ENCODE assay signal across 15 mouse cellular contexts in the genomic region with DNA sequence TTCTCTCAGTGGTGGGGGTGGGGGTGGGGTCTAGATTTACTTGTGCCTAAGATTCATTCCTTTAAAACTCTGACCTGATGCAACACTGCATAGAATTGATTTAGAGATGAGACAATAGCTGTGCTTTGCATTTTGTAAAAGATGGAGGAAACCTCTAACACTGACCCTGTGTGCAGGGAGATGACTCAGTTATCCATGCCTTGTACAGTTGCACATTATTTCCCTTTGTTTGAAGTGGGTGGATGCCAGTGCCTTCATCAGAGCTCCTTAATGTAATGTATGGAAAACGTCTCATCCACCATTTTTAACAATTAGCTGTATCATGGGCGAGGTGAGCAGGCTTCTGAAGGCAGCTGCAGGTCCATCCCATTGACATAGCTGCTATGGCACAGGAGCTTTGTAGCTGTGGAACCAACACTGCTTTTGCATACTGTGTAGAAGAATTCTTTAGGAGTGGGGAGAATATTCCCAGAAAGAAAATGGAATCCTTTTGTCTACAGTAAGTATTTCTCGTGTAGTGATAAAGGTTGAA. TPM values are rescaled to one million over a fixed set of nuclear protein-coding genes. Genes with fewer than 3 reads are reported as not detected.
DNase-seq lines count a peak whose midpoint lies in the region; ATAC-seq and TF ChIP-seq lines count a peak whose summit lies in the region.
"Had no signal": no experiment of that assay in that cellular context is flagged by ENCODE, and none has a peak within 500 bp of the region (broad histone marks: within the 10 kb centered on the region; RNA-seq: fewer than 3 reads in every experiment).

No protein-coding gene starts in this region.

- peak overlapping the region; percentile 76 for H3K27ac ChIP-seq in left cerebral cortex, adult 2 months
- H3K27ac ChIP-seq in embryonic facial prominence, embryonic 13.5 days = no peak overlapping the region
- peak overlapping the region; percentile 20 for H3K27ac ChIP-seq in hindbrain, embryonic 13.5 days
- H3K27ac ChIP-seq in midbrain, postnatal 0 days (ENCODE audit: low read depth, low read length) = peak overlapping the region; percentile 78
- H3K27ac ChIP-seq in kidney, adult 2 months (ENCODE audit: insufficient read depth, low read depth, low read length) = no peak overlapping the region

- peak overlapping the region; percentile 22 for H3K4me2 ChIP-seq in embryonic facial prominence, embryonic 13.5 days
- peak overlapping the region; percentile 36 for H3K4me2 ChIP-seq in hindbrain, embryonic 13.5 days
- H3K4me2 ChIP-seq in midbrain, postnatal 0 days (ENCODE audit: low read depth, low read length, poor library complexity, severe bottlenecking) = peak overlapping the region; percentile 56
- H3K4me2 ChIP-seq: heart, embryonic 11.5 days; liver, embryonic 11.5 days had no signal

- no peak for TF ChIP-seq CTCF in left cerebral cortex, adult 2 months (IDR thresholded peaks at IDR 0.05)
- no peak for TF ChIP-seq CTCF in midbrain, postnatal 0 days (IDR thresholded peaks at IDR 0.05)
- TF ChIP-seq CTCF in kidney, adult 2 months (conservative IDR thresholded peaks at IDR 0.05; ENCODE audit: insufficient read depth, insufficient read length, low read depth, low read length) = no peak

- ATAC-seq in embryonic facial prominence, embryonic 13.5 days (ENCODE audit: insufficient number of reproducible peaks, insufficient read depth, low FRiP score, low TSS enrichment, low read depth) = no peak
- no peak for ATAC-seq in hindbrain, embryonic 13.5 days (ENCODE audit: low FRiP score)
- ATAC-seq in midbrain, postnatal 0 days (ENCODE audit: low FRiP score) = 0 out of 2 replicates have a peak, but pooled peaks have one; percentile 18
- ATAC-seq: lung, postnatal 0 days had no signal

- no peaks in the 10 kb centered on the region for H3K9me3 ChIP-seq in embryonic facial prominence, embryonic 13.5 days
- H3K9me3 ChIP-seq in hindbrain, embryonic 13.5 days = no peaks in the 10 kb centered on the region
- no peaks in the 10 kb centered on the region for H3K9me3 ChIP-seq in midbrain, postnatal 0 days (ENCODE audit: low read length)

- H3K4me1 ChIP-seq in embryonic facial prominence, embryonic 13.5 days = peaks cover 51% of the 10 kb centered on the region
- H3K4me1 ChIP-seq in hindbrain, embryonic 13.5 days (replicated peaks) = peaks cover 33% of the 10 kb centered on the region
- peaks cover 12% of the 10 kb centered on the region for H3K4me1 ChIP-seq in midbrain, postnatal 0 days (ENCODE audit: insufficient read depth, low read length)
- H3K4me1 ChIP-seq in kidney, adult 2 months (ENCODE audit: control insufficient read depth, insufficient read depth, low read length) = no peaks in the 10 kb centered on the region

- TF ChIP-seq POLR2A in kidney, adult 2 months (IDR thresholded peaks at IDR 0.05; ENCODE audit: low read depth, low read length) = no peak

- WGBS in embryonic facial prominence, embryonic 13.5 days = 68% methylated on average over 3 of the region's 3 CpGs
- WGBS in hindbrain, embryonic 13.5 days = 65% methylated on average over 3 of the region's 3 CpGs
- WGBS in midbrain, postnatal 0 days = 48% methylated on average over 3 of the region's 3 CpGs
- 87% methylated on average over 3 of the region's 3 CpGs for WGBS in kidney, adult 2 months

- DNase-seq in left cerebral cortex, adult 2 months (ENCODE audit: extremely low spot score in 1 of 2, low spot score in 2 of 2) = no peak
- no peak for DNase-seq in left cerebral cortex, adult 18-20 months (ENCODE audit: low spot score in 2 of 2)
- peak; percentile 30 for DNase-seq in midbrain, postnatal 0 days (ENCODE audit: low spot score)
- DNase-seq in yolk sac, embryonic 10.5 days (ENCODE audit: low spot score) = no peak
- DNase-seq in thymus, postnatal 14 days = no peak
- DNase-seq in kidney, adult 2 months = no peak
- DNase-seq: cerebellum, adult 8-10 months; kidney, adult 9 months; layer of hippocampus, postnatal 36 days; thymus, adult 18-20 months had no signal

- H3K4me3 ChIP-seq in left cerebral cortex, adult 2 months = peak overlapping the region; percentile 54
- no peak overlapping the region for H3K4me3 ChIP-seq in embryonic facial prominence, embryonic 13.5 days
- H3K4me3 ChIP-seq in hindbrain, embryonic 13.5 days = peak overlapping the region; percentile 23
- H3K4me3 ChIP-seq in midbrain, postnatal 0 days (ENCODE audit: low read depth, low read length) = peak overlapping the region; percentile 41
- no peak overlapping the region for H3K4me3 ChIP-seq in kidney, adult 2 months (ENCODE audit: insufficient read depth, low read depth, low read length)

- no peaks in the 10 kb centered on the region for H3K36me3 ChIP-seq in embryonic facial prominence, embryonic 13.5 days
- H3K36me3 ChIP-seq in hindbrain, embryonic 13.5 days = no peaks in the 10 kb centered on the region
- H3K36me3 ChIP-seq in midbrain, postnatal 0 days (ENCODE audit: insufficient read depth, low read length) = no peaks in the 10 kb centered on the region; the same call in 1 of the 2 replicates
- no peaks in the 10 kb centered on the region for H3K36me3 ChIP-seq in kidney, adult 2 months (ENCODE audit: control insufficient read depth, insufficient read depth, low read length)

- H3K9ac ChIP-seq in embryonic facial prominence, embryonic 13.5 days = no peak overlapping the region
- peak overlapping the region; percentile 21; the same call in 1 of the 2 replicates for H3K9ac ChIP-seq in hindbrain, embryonic 13.5 days
- peak overlapping the region; percentile 65 for H3K9ac ChIP-seq in midbrain, postnatal 0 days (replicated peaks; ENCODE audit: low read length, poor library complexity, severe bottlenecking)

- H3K27me3 ChIP-seq in embryonic facial prominence, embryonic 13.5 days = no peaks in the 10 kb centered on the region
- no peaks in the 10 kb centered on the region for H3K27me3 ChIP-seq in hindbrain, embryonic 13.5 days
- H3K27me3 ChIP-seq in midbrain, postnatal 0 days (ENCODE audit: insufficient read depth, low read length) = no peaks in the 10 kb centered on the region
- H3K27me3 ChIP-seq in kidney, adult 2 months (replicated peaks; ENCODE audit: control insufficient read depth, insufficient read depth, low read length) = no peaks in the 10 kb centered on the region

- intact Hi-C loops in left cerebral cortex, adult 2 months (cut with DNase I) = no loop called here

RNA-seq across cellular contexts. Expression of a gene that starts 54.1 kb away (rescaled TPM):
- 10 to 100 TPM; 48.7 to 51.4 TPM for total RNA-seq in left cerebral cortex, adult 2 months (2021)
- total RNA-seq in left cerebral cortex, adult 18-20 months (2021) = 10 to 100 TPM; 40.5 to 46.5 TPM
- 87.1 and 88.8 TPM in 2 replicates for polyA plus RNA-seq in embryonic facial prominence, embryonic 13.5 days (2015; fragmentation: Nextera tagmentation; extraction: Ambion mirVana)
- 66.5 and 68.0 TPM in 2 replicates for polyA plus RNA-seq in hindbrain, embryonic 13.5 days (2015; fragmentation: Nextera tagmentation; extraction: Ambion mirVana)
- 47.9 and 65.3 TPM in 2 replicates for total RNA-seq in midbrain, postnatal 0 days (2014; rRNA removed)
- polyA plus RNA-seq in midbrain, postnatal 0 days (2015; fragmentation: Nextera tagmentation; extraction: Ambion mirVana) = 38.4 and 39.9 TPM in 2 replicates
- 11.2 and 11.9 TPM in 2 replicates for polyA plus RNA-seq in kidney, adult 2 months (2012; rRNA removed)

Comparison
In these comparisons a context has a peak if more than half of its experiments do, and no peak if none do; other contexts are left out.
1. H3K27ac ChIP-seq: peak in left cerebral cortex, adult 2 months (single experiment), hindbrain, embryonic 13.5 days (single experiment) and midbrain, postnatal 0 days (single experiment); none in embryonic facial prominence, embryonic 13.5 days (single experiment) and kidney, adult 2 months (single experiment).
2. H3K4me3 ChIP-seq: peak in left cerebral cortex, adult 2 months (single experiment), hindbrain, embryonic 13.5 days (single experiment) and midbrain, postnatal 0 days (single experiment); none in embryonic facial prominence, embryonic 13.5 days (single experiment) and kidney, adult 2 months (single experiment).
3. Peak in every context shown above with its lines, with median percentiles within 50 percentile points of each other: H3K4me2 ChIP-seq.